Mouse (Mus musculus): ENCODE measurements around the gene 9230102O04Rik.

The 9230102O04Rik gene

DNA sequence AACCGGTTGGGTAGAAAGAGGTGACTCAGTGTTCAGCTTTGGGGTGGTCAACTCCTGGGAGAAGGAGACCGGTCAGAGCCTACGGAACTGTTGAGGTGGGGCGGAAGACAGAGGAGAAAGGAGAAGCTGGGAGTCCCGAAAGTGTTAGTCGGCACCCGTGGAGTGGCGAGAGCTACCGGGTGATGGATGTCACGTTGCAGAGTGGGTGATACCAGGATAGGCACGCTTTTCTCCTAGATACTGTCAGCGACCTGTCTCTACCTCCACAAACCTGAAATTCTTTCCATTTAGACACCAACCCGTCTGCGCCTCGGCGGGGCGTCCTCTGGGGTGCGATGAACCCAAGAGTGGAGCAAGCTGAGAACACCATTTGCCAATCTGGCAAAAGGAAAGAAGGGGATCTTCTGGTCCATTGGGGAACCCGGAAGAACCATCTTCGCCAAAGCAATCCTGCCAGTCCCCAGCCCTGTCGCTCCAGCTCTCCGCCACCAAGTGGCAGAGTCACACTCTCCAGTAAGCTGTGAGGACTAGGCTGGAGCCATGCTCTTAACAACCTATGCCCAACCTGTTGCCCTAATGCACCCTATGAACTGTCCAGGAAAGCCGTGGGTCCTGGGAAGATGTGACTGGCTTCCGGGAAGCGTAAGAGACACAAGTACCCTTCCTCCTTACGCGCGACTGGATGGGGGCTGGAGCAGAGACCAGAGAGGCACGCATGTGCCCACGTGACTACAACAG lies at the start of gene 9230102O04Rik:
9230102O04Rik (minus strand) TSS at position 628 of the 738 bp plus-strand sequence.
- DNase-seq (ENCODE audit: low read depth, low spot score) = no peak

DNA sequence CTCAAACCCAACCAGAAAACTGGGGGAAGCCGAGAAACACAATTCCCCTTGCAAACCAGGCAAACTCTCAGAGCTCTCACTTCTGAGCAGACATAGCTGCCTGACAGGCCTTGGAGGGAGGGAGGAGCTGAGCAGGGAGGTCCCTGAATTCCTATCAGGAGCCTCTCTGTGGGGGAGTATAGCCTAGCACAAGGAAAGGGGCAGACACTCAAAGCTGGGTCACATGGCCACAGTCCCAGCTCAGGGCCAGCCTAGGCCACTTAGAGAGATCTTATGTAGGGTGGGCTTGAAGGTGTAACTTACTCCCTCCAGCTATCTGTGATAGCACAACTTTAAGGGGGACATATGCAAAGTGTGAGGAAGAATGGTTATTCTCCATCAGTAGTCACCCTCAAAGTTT lies 46.6 kb upstream of the 9230102O04Rik start:
- DNase-seq (ENCODE audit: low read depth, low spot score) = no peak

DNA sequence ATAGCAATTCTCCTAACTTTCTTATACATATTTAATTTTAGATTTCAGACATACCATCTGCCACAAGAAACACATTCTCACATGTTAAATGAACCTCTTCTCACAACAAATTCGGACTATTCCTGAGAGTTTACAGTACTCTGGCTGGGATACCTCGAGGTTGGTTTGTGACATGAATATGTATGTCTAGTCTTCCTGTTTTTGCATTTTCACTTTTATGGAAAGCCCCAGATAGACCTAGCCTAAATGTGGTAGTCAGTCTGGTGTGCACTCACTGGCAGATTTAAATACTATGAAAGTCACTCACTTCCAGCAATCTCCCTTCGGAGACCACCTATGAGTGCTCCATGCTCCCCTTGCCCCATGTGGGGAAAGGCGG lies 37.6 kb upstream of the 9230102O04Rik start:
- no peak for DNase-seq (ENCODE audit: low read depth, low spot score)

DNA sequence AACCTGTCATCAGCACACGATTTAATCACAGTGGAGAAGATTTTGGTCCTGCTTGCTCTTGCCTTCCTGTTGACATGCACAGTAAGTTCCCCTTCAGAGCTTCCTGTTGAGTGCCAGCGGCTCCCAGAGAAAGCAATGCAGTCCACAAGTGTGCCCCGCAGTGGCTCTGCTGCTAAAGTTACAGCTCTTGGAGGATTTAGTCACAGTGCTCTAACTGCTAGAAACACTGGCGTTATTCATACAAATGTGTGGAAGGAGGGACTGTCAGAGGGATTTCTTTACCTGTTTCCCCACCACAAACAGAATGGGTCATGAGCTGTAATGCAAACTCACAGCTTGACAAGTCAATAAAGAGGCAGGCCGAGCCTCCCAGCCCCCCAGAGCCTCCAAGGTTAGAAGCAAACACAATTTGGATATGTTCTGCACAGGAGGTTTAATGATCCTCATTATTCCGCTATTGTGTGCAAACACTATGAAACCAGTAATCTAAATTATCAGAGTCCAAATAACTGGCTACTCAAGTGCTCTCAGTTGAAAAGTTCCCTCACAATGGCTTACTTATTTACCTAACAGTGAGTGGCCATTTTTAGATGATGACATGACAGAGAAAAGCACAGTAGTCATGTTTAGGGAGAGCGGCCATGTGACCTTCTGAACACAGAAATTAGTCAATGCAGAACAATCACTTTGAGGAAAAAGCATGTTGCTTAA lies 37.0 kb upstream of the 9230102O04Rik start:
- no peak for DNase-seq (ENCODE audit: low read depth, low spot score)

DNA sequence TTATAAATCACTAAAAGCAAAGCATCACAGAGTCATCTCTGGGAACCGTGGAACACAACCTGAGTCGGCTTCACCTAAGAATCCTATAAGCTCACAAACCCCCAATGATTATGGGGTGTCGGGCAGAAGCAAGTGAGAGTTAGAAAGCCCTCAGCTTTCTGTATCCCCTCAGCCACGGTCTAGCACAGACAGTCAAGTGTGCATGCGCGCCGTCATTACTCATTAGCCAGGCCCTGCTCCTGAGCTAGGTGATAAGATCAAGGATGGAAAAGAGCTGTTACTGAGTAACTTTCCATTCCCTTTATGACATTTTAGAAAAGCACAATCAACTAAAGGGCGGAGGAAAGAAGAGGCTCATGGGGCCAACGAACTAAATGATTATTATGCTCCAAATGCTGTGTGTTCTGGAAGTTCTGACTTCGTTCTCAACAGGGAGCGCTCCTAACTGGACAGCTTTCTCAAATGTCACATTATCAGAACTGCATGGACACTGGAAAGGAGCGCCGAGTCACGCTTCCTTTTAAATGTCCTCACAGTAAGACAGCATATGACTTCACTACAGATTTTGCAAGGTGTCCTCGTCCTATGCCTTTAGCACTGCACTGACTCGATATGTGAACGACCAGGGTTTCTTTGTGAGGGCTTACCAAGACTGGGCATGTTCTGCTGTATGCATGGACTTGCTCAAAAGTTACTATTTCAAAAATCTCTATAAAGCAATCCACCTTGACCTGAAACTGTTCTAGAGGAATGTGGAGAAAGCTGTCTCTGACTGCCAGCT lies 29.5 kb upstream of the 9230102O04Rik start:
- DNase-seq (ENCODE audit: low read depth, low spot score) = no peak

DNA sequence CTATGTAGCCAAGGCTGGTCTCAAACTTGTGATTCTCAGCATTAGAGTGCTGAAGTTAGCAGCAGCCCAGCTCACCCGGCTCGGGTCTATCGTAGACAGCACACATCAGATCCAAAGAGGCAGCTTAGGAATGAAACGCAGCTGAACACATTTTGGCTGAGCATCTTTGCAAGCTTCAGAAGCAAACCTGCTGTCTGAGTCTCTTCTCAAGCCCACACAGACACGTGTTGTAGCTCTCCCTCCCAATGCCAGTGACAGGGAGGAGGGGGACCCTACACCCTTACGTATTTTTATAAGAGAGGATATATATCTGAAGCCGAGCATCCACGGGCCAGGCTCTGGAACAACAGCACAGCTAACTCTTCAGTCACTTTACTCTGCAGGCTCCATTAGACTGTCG lies 28.3 kb upstream of the 9230102O04Rik start:
- DNase-seq (ENCODE audit: low read depth, low spot score) = no peak

DNA sequence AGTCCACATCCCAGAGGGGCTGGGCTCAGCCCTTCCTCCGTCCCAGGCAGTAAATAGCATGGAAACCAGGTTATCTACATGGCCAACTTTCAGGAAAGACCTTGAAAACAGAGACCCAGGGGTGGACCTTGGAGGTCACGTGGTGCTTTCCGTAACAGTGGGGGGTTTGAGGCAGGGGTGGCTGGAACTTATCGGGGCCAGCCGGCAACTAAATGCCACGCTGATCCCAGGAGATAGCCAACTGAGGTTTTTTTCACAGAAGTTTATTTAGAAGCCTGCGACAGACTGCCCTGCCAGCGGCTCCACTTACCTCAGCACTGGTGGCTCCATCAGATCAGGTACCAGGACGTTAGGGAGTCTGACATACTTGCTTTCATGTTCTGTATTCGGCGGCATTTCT lies 16.7 kb upstream of the 9230102O04Rik start:
- DNase-seq (ENCODE audit: low read depth, low spot score) = no peak

DNA sequence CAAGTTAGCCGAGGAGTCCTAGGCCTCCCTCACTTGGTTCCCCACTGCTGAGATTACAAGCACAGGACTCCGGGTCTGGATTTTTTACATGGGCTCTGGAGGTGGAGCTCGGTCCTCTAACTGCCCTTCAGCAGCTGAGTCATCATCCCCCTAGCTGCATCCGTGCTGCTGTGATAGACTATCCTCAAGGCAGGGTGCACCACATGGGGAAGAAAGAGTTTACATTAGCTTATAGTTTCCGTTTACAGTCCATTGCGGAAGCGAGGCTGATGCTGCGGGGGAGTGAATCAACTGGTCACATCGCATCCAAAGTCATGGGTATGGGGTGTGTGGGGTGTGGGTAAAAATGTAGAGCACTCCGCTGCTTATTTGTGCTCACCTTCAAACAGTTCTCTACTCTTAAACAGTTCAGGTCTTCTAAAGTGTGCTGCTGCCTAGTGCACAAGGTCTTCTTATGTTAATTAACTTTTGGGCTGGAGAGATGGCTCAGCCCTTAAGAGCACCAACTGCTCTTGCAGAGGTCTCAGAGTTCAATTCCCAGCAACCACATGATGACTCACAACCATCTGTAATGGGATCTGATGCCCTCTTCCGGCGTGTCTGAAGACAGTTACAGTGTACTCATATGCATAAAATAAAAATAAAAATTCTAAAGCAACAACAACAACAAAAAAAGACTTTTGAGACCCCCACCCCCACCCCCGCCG lies 14.7 kb upstream of the 9230102O04Rik start:
- no peak for DNase-seq (ENCODE audit: low read depth, low spot score)

DNA sequence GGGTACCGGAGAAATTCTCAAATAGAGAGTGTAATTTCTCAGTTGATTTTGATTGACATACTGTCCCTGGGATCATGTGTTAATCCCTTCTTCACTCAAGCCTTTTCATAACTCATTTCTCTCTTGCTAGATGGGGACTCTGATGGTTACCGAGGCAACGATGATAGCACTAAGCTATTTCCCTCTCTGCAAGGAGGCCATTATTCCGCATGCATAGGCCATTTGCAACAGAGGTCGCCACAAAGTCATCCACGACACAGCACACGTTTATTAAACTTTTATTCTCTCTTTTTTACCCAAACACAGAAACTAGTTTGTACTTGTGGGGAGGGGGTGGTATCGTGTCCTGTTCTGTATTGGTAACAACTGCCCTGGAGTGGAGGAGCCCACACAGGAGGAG lies 8.5 kb upstream of the 9230102O04Rik start:
- DNase-seq (ENCODE audit: low read depth, low spot score) = no peak

DNA sequence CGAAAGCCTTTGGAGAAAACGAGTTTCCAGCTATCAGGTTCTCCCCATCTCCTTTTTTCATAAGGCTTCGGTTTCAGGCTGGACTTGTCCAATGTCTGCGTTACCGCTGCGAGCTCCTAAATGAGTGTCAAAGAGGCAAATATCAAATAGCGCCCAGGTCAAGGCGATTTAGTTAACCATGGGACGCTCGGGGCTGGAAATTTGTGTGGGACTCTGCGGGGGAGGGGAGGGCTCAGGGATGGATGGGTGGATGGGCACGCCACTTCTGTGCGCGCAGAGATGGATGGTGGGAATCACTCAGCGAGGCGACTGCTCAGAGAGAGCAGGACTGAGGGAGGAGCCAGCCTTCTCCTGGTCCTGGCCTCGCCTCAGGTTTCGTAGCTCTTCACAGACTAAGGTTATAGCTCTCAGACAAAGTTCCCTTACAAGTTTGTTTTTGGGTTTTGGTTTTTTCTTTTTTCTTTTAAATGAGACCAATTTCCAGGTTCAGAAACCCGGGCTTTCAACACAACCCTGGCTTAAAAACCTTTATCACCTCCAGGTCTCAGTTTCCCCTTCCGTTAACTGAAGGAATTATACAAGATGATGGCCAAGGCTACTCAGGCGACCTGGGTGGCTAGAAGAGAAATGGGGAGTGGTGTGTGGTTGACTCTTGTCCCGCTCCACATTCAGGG lies 6.9 kb upstream of the 9230102O04Rik start:
- DNase-seq (ENCODE audit: low read depth, low spot score) = no peak

DNA sequence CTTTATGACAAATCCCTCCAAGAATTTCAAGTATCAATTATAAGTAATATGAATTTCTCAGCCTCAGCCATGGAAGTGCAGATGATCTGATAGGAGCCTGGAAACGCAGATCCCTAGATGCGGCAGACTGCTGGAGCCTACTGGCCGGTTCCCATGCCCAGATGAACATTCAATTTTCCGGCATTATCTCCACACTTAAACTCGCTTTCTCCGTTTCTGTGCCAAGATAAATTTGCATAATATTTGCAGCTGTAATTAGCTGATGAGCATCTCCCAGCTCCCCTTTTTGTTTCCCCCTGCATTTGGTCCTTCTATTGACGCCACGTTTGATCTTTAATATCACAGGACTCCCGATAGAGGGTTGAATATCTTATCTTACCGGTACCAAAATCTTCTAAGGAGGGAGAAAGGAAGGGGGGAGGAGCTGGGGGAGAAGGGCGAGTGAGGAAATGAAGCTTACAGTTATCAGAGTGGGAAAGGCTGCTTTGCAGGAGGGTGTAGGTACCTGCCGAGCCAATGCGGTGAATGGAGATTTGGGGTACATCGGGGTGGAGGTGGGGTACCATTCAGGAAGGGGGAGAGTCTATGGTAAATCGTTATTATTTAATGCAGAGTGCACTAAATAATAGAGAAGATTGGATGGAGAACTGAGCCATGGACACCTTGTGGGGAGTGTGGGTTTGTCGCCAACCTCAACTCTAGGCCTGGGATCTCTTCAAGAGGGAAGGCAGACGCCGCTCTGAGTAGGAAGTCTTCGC lies 5.7 kb upstream of the 9230102O04Rik start:
- no peak for DNase-seq (ENCODE audit: low read depth, low spot score)

DNA sequence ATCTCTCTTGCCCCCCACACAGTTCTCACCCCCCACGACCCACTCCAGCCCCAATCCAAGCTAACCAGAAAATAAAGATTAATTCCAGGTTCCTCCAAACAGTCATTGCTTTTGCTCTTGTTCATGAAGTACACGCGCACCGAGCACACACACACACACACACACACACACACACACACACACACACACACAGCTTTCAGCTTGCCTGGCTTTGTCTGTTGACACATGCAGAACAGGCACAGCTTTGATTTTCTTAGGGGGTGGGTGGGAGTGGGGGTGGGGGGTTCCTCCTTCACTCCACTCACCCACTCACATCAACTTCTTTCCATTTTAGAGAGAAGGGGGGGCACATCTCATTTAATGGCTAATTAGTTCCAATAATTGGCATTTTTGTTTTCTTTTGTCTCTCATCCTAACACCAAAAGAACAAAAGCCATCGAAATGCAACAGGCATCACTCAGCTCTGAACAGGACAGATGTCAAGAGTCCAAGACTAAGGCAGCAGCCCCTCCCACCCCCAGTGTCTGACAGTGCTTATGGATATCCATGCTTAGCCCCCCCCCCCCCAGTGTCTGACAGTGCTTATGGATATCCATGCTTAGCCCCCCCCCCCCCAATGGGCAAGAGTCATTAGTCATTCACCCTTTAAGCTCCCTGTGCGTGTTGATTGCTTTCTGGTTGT lies 4.1 kb upstream of the 9230102O04Rik start:
- no peak for DNase-seq (ENCODE audit: low read depth, low spot score)

DNA sequence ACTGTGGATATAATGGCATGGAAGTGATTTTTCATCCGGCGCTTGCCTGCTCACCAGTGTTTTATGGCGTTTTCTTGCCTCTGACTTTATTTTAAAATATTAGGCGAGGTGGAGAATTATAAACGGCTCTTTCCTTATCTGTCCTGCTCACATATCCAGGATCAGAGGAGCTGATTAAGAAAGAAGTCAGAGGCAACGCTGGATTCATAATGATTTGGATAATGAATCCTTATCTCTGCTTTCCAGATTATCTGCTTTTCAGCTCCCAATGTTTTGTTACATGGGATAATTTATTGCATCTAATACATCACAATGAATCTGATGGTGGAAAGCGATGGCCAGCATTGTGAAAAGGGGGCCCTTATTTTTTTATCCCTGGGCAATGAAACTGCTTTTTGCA lies 3.2 kb upstream of the 9230102O04Rik start:
- no peak for DNase-seq (ENCODE audit: low read depth, low spot score)

DNA sequence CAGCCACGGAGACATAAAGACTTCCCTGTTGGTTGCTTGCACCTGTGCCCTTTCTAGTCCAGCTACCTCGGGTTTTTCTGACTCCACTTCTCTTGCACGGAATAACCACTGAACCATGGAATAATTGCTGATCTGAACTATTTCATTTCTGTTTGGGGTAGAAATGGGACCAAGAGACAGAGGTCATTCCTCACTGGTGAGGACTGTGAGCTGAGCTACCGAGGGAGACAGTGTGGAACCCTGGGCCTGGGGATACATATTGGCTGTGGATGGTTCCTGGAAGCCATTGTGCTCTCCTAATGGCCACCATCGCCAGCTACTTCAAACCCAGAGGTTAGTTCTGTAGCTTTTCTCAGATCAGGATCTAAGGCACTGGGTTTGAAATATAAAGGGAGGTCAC lies 1.6 kb upstream of the 9230102O04Rik start:
- DNase-seq (ENCODE audit: low read depth, low spot score) = no peak

DNA sequence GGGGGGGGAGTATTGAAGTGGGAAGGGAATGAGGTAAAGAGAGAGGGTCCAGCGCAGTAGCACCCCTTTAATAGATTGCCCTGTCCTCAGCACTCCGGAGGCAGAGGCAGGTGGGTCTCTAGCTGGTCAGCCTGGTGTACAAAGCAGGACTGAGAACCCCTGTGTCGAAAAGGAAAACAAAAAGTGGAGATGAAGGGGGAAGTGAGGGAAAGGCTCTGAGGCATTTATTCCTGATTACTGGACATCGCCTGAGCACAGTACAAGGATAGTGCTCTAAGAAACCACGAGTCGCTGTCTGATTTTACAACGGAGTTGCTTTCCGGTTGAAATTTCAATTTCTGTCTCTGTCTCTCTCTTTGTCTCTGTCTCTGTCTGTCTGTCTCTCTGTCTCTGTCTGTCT lies 911 bp upstream of the 9230102O04Rik start:
- no peak for DNase-seq (ENCODE audit: low read depth, low spot score)

DNA sequence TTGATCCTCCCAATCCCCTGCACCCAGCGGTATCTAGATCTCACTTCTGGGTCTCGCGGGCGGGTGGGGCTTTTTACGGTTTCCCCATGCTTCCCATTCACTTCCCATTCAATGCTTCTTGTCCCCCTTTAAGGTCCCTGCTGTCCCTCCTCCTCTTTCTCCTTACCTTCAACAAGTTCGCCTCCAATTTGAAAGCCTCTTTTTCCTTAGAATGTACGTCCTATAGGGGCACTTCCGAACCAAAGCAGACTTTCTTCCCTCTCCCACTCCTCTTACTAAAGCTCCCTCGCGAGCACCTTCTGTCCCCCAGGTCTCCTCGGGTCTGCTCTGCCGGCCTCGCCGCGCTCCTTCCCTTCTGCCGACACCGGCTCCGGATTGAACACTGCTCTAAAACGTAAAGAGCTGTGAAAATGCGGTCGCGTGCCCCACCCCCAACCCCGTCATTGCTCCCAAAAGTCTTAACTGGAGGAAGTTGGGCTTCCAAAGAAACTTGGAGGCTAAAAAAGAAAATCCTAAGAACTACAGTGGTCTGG lies 377 bp upstream of the 9230102O04Rik start, which contains the start of gene Gata3:
Gata3 (minus strand) TSS at position 384 of the 533 bp plus-strand sequence.
- DNase-seq (ENCODE audit: low read depth, low spot score) = no peak

DNA sequence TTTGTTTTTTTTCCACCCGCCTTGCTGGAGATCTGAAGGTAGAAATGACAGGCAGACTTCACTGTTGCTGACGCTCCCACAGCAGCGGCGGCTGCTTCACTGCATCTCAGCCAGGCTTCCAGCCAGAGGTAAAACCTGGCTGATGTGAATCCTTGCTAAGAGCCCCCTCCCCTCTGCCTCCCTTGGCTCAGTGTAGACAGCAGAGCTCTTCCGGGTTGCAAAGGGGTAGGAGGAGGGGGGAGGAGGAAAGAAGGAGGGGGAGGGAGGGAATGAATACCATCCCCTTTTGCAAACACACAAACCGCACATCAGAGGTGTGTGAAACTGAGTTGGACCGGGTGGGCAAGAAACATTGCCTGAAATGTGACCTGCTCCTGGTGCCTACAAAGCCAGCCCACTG lies 1.7 kb downstream of the 9230102O04Rik start:
- no peak for DNase-seq (ENCODE audit: low read depth, low spot score)

DNA sequence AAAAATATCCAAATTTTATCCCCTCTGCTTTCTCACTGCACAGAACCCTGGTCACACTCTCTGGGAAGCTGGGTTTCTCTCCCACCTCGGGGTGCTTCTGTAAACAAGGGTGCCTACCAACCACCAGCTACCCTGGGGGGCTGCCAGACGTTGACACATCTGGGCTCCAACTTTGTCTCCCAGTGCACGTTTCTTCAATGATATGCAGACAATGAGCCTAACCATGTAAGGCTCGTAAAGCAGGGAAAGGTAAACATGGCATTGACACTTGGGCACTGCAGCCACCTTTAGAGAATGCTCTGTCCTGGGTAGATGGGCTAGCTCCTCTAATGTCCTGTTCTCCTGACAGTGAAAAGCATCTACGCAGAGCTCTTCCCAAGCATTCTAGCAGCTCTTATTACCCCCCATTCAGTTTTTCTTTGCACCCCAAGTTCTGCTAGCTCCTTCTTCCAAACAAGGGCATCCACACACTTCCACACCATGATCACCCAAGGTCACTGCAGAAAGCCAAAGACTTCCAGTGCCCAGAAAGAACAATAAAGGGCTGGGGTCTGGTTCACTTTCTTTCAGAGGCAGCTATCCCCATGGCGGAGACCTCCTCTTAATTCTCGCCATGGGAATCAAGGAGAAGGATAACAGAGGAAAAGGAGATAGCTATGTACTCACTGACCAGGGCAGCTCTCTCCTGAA lies 2.3 kb downstream of the 9230102O04Rik start:
- DNase-seq (ENCODE audit: low read depth, low spot score) = no peak

DNA sequence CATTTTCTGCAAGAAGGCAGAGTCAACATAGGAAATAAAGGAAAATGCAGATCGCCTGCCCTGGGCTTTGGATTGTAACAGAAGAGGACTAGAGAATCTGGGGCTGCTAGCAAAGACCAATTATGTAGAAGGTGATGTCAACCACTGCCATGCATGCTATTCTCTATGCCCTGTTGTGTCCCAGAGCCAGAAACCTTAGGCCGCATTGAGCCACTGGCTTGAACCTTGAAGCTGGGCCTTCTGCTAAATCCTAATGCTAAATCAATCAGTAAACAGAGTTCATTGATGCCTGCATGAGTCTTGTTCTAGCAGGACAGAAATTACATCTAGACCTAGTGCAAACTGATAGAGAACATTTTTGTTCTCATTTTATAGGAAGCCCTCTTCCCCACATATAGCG lies 3.3 kb downstream of the 9230102O04Rik start:
- no peak for DNase-seq (ENCODE audit: low read depth, low spot score)

Data from c-Kit-negative CD71-positive TER-119-positive erythroid progenitor cells, embryonic 14.5 days (primary cell).